In genomic region chr8:3354443-3354812, GRCm38 (mm10) we compare ENCODE assay signal across 11 mouse cellular contexts. TPM values are rescaled to one million over a fixed set of nuclear protein-coding genes. Genes with fewer than 3 reads are reported as not detected.
DNase-seq lines count a peak whose midpoint lies in the region; ATAC-seq lines count a peak whose summit lies in the region.
"Had no signal": no experiment of that assay in that cellular context is flagged by ENCODE, and none has a peak within 500 bp of the region (broad histone marks: within the 10 kb centered on the region; RNA-seq: fewer than 3 reads in every experiment).

No protein-coding gene starts in this region.

- H3K9ac ChIP-seq in forebrain, embryonic 15.5 days (replicated peaks): no peak overlapping the region

- H3K27ac ChIP-seq in forebrain, embryonic 15.5 days (replicated peaks): no peak overlapping the region
- H3K27ac ChIP-seq: midbrain, embryonic 10.5 days had no signal

- no peak for ATAC-seq in forebrain, embryonic 15.5 days (replicated peaks)

- WGBS in forebrain, embryonic 15.5 days: 80% methylated on average over 5 of the region's 5 CpGs

- H3K4me2 ChIP-seq in forebrain, embryonic 15.5 days (replicated peaks): no peak overlapping the region

- peak; percentile 46 to 54 for DNase-seq in CD8-positive naive resting alpha-beta T cell, adult 2 months (ENCODE audit: low read depth in 2 of 2, low spot score in 2 of 2)
- DNase-seq in induced T-regulatory cell, adult 2 months (ENCODE audit: low read depth): peak; percentile 81
- peak; percentile 54 to 60 for DNase-seq in lung, postnatal 4 days
- DNase-seq in splenic B cell, adult 2 months (ENCODE audit: low read depth, low spot score): peak; percentile 52
- no peak for DNase-seq in neural tube, embryonic 10.5 days (ENCODE audit: extremely low spot score, low spot score)
- no peak for DNase-seq in gastrocnemius, postnatal 4 days (ENCODE audit: low spot score in 2 of 2)
- DNase-seq in right cerebral cortex, postnatal 36 days (ENCODE audit: low spot score in 2 of 2): no peak

- peaks cover 6% of the 10 kb centered on the region; the same call in 1 of the 2 replicates for H3K36me3 ChIP-seq in splenic B cell, adult 2 months (ENCODE audit: control insufficient read depth, insufficient read depth, low read length, poor library complexity, severe bottlenecking)
- H3K36me3 ChIP-seq in forebrain, embryonic 15.5 days: no peaks in the 10 kb centered on the region
- H3K36me3 ChIP-seq: midbrain, embryonic 10.5 days had no signal

- H3K4me1 ChIP-seq in forebrain, embryonic 15.5 days: no peaks in the 10 kb centered on the region
- H3K4me1 ChIP-seq: midbrain, embryonic 10.5 days had no signal

- no peaks in the 10 kb centered on the region for H3K9me3 ChIP-seq in forebrain, embryonic 15.5 days

- H3K27me3 ChIP-seq in splenic B cell, adult 2 months (ENCODE audit: control insufficient read depth, insufficient read depth, low read length, poor library complexity, severe bottlenecking): no peaks in the 10 kb centered on the region
- no peaks in the 10 kb centered on the region for H3K27me3 ChIP-seq in forebrain, embryonic 15.5 days

- H3K4me3 ChIP-seq in forebrain, embryonic 15.5 days: no peak overlapping the region
- H3K4me3 ChIP-seq: midbrain, embryonic 10.5 days had no signal

RNA-seq across cellular contexts. Expression of gene A430078G23Rik, which starts 1.2 kb away (rescaled TPM):
- 0.11 and 0.15 TPM in 2 replicates for polyA plus RNA-seq in forebrain, embryonic 15.5 days (2015; fragmentation: Nextera tagmentation; extraction: Ambion mirVana)
- under 1 TPM; 0.39 to 0.49 TPM for total RNA-seq in gastrocnemius, postnatal 4 days (2021)
- total RNA-seq: layer of hippocampus, adult 18-20 months had no signal
- polyA plus RNA-seq: hindbrain, embryonic 11.5 days; midbrain, embryonic 10.5 days had no signal

RNA-seq across cellular contexts. Expression of gene Arhgef18, which starts 38.4 kb away (rescaled TPM):
- 11.5 and 12.7 TPM in 2 replicates for polyA plus RNA-seq in forebrain, embryonic 15.5 days (2015; fragmentation: Nextera tagmentation; extraction: Ambion mirVana)
- total RNA-seq in gastrocnemius, postnatal 4 days (2021): 10 to 100 TPM; 16.9 to 17.3 TPM

Comparison
In these comparisons a context has a peak if more than half of its experiments do, and no peak if none do; other contexts are left out.
1. DNase-seq: peak in CD8-positive naive resting alpha-beta T cell, adult 2 months (2 of 2), induced T-regulatory cell, adult 2 months (single experiment), lung, postnatal 4 days (2 of 2) and splenic B cell, adult 2 months (single experiment); none in neural tube, embryonic 10.5 days (single experiment), gastrocnemius, postnatal 4 days (0 of 2) and right cerebral cortex, postnatal 36 days (0 of 2).